Mouse (Mus musculus) megakaryocyte, embryonic 14.5 days (primary cell): ENCODE data around the gene Zfp965. TPM values are rescaled to one million over a fixed set of nuclear protein-coding genes. Genes with fewer than 3 reads are reported as not detected.
"Not testable (repeated sequence)": the region's sequence is repeated elsewhere in the genome, so short reads cannot be mapped to it uniquely, and the experiment has no call there.

Source experiments
- H3K27me3 ChIP-seq: replicated peaks from 2 replicates; pipeline ENCODE3; 2012; ENCODE audit warnings: inconsistent platforms
- H3K36me3 ChIP-seq: replicated peaks from 2 replicates; pipeline ENCODE3; 2012; ENCODE audit warnings: low read length, inconsistent platforms, mixed read lengths
- H3K4me1 ChIP-seq: 2 replicates; pipeline ENCODE4 v1.6.1; 2012; ENCODE audit warnings: inconsistent platforms
- H3K4me3 ChIP-seq: replicated peaks from 2 replicates; pipeline ENCODE3; 2012; ENCODE audit warnings: moderate library complexity, mild to moderate bottlenecking, inconsistent platforms
- H3K9me3 ChIP-seq: 2 replicates; pipeline ENCODE4 v1.6.1; 2012; ENCODE audit warnings: inconsistent platforms
- polyA plus RNA-seq: library from polyadenylated mRNA; stranded (reverse); fragments of >175 nt; gene quantifications from 2 replicates; pipeline ENCODE4 v1.2.3, GENCODE M21; 2012; ENCODE audit warnings: low replicate concordance; ENCODE audit not compliant: insufficient read depth

Gene Zfp965
- polyA plus RNA-seq = 0.58 TPM in 1 of 2 replicates, not detected in the other

DNA sequence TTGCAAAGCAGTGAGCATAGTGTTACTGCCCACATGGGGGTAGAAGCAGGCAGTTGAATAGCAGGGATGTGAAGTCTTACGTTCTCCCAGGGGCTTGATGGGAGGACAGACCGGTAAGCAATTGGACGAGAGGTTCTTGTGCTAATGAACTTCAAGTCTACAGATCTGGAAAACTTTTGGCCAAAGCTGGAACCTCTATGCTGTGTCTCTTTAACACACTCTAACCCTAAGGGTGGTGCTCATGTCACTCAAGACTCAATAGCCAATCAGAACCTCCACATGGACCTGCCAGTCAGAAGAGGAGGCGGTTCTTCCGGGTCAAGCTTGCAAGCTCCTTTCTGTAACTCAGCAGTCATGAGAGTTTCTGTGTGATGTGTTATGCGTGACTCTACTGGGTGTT lies at the start of gene Zfp965:
Gene Zfp965, plus strand, starts transcription at position 301 of the 400 bp plus-strand sequence.
- H3K9me3 ChIP-seq, H3K27me3 ChIP-seq, H3K36me3 ChIP-seq, H3K4me1 ChIP-seq, H3K4me3 ChIP-seq: not testable (repeated sequence)

DNA sequence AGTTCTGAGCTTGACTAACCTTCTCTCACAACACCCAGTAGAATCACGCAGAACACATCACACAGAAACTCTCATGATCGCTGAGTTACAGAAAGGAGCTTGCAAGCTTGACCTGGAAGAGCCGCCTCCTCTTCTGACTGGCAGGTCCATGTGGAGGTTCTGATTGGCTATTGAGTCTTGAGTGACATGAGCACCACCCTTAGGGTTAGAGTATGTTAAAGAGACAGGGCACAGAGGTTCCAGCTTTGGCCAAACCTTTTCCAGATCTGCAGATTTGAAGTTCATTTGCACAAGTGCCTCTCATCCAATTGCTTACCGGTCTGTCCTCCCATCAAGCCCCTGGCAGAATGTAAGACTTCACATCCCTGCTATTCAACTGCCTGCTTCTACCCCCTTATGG lies 34.1 kb upstream of the Zfp965 start, which contains the start of gene Gm4724:
Gene Gm4724, minus strand, starts transcription at position 101 of the 400 bp plus-strand sequence.
- H3K36me3 ChIP-seq, H3K4me1 ChIP-seq, H3K27me3 ChIP-seq, H3K9me3 ChIP-seq, H3K4me3 ChIP-seq: not testable (repeated sequence)

Other genes with a start within 250 kb of the Zfp965 start
- gene Gm14440, start 194.9 kb upstream of the Zfp965 start, polyA plus RNA-seq = not detected in 2 replicates
- 0.35 TPM in 1 of 2 replicates, not detected in the other for gene Gm4631, start 131.8 kb upstream of the Zfp965 start, polyA plus RNA-seq
- not detected in 2 replicates for gene Zfp968, start 97.5 kb upstream of the Zfp965 start, polyA plus RNA-seq
- gene Gm4724, start 34.2 kb upstream of the Zfp965 start, polyA plus RNA-seq = not detected in 2 replicates
- gene Gm11007, start 174.0 kb downstream of the Zfp965 start, polyA plus RNA-seq = not detected in 2 replicates
- gene Zfp969, start 233.7 kb downstream of the Zfp965 start, polyA plus RNA-seq = not detected in 2 replicates